ENCODE assay signal across 23 mouse cellular contexts in genomic region chr2:163682344-163682743, GRCm38 (mm10). TPM values are rescaled to one million over a fixed set of nuclear protein-coding genes. Genes with fewer than 3 reads are reported as not detected.
DNase-seq lines count a peak whose midpoint lies in the region; ATAC-seq lines count a peak whose summit lies in the region.
"Had no signal": no experiment of that assay in that cellular context is flagged by ENCODE, and none has a peak within 500 bp of the region (broad histone marks: within the 10 kb centered on the region; RNA-seq: fewer than 3 reads in every experiment).

No protein-coding gene starts in this region.

- no peak overlapping the region for H3K9ac ChIP-seq in heart, embryonic 16.5 days (ENCODE audit: low read length)
- H3K9ac ChIP-seq in intestine, embryonic 15.5 days, result no peak overlapping the region
- H3K9ac ChIP-seq in stomach, embryonic 16.5 days (ENCODE audit: low read length), result no peak overlapping the region
- H3K9ac ChIP-seq: embryonic facial prominence, embryonic 12.5 days; forebrain, embryonic 15.5 days; hindbrain, embryonic 14.5 days; liver, embryonic 14.5 days; neural tube, embryonic 15.5 days had no signal

- peaks cover 45% of the 10 kb centered on the region for H3K4me1 ChIP-seq in heart, embryonic 10.5 days
- H3K4me1 ChIP-seq in heart, embryonic 16.5 days (ENCODE audit: control insufficient read depth, insufficient read depth, low read length), result peaks cover 37% of the 10 kb centered on the region
- peaks cover 28% of the 10 kb centered on the region for H3K4me1 ChIP-seq in intestine, embryonic 15.5 days (replicated peaks)
- H3K4me1 ChIP-seq in stomach, embryonic 16.5 days (ENCODE audit: control insufficient read depth, insufficient read depth, low read length), result peaks cover 29% of the 10 kb centered on the region

- no peak overlapping the region for H3K4me3 ChIP-seq in heart, embryonic 10.5 days
- H3K4me3 ChIP-seq in heart, embryonic 16.5 days (ENCODE audit: low read length), result no peak overlapping the region
- H3K4me3 ChIP-seq in intestine, embryonic 15.5 days (replicated peaks), result no peak overlapping the region
- no peak overlapping the region for H3K4me3 ChIP-seq in stomach, embryonic 16.5 days (replicated peaks; ENCODE audit: low read length)
- H3K4me3 ChIP-seq: embryonic facial prominence, embryonic 12.5 days; forebrain, embryonic 15.5 days; neural tube, embryonic 15.5 days had no signal

- intact Hi-C loops in heart, postnatal 36 days (cut with DNase I), result no loop called here

- H3K4me2 ChIP-seq in heart, embryonic 16.5 days (ENCODE audit: low read depth, low read length), result no peak overlapping the region
- H3K4me2 ChIP-seq in intestine, embryonic 15.5 days (replicated peaks), result no peak overlapping the region
- H3K4me2 ChIP-seq in stomach, embryonic 16.5 days (ENCODE audit: low read depth, low read length), result no peak overlapping the region
- H3K4me2 ChIP-seq: embryonic facial prominence, embryonic 12.5 days; forebrain, embryonic 15.5 days; hindbrain, embryonic 14.5 days; neural tube, embryonic 15.5 days had no signal

- H3K27me3 ChIP-seq in heart, embryonic 10.5 days (ENCODE audit: insufficient read depth, poor library complexity, severe bottlenecking), result no peaks in the 10 kb centered on the region
- no peaks in the 10 kb centered on the region for H3K27me3 ChIP-seq in heart, embryonic 16.5 days (ENCODE audit: control insufficient read depth, insufficient read depth, low read length)
- H3K27me3 ChIP-seq in intestine, embryonic 15.5 days (replicated peaks), result no peaks in the 10 kb centered on the region
- H3K27me3 ChIP-seq in stomach, embryonic 16.5 days (ENCODE audit: control insufficient read depth, insufficient read depth, low read length), result no peaks in the 10 kb centered on the region
- H3K27me3 ChIP-seq: embryonic facial prominence, embryonic 12.5 days; forebrain, embryonic 15.5 days; neural tube, embryonic 15.5 days had no signal

- peaks cover 8% of the 10 kb centered on the region; the same call in 1 of the 2 replicates for H3K36me3 ChIP-seq in heart, embryonic 10.5 days
- H3K36me3 ChIP-seq in heart, embryonic 16.5 days (ENCODE audit: control insufficient read depth, insufficient read depth), result no peaks in the 10 kb centered on the region
- H3K36me3 ChIP-seq in intestine, embryonic 15.5 days, result no peaks in the 10 kb centered on the region
- no peaks in the 10 kb centered on the region for H3K36me3 ChIP-seq in stomach, embryonic 16.5 days (ENCODE audit: control insufficient read depth, insufficient read depth, low read length)
- H3K36me3 ChIP-seq: embryonic facial prominence, embryonic 12.5 days; forebrain, embryonic 15.5 days; neural tube, embryonic 15.5 days had no signal

- ATAC-seq in heart, embryonic 16.5 days (replicated peaks; ENCODE audit: extremely low read depth, insufficient read depth, low FRiP score), result no peak
- peak; percentile 69 for ATAC-seq in intestine, embryonic 15.5 days
- no peak for ATAC-seq in stomach, embryonic 16.5 days (ENCODE audit: insufficient read depth, low FRiP score)
- ATAC-seq: forebrain, embryonic 15.5 days had no signal

- H3K9me3 ChIP-seq in heart, embryonic 10.5 days, result no peaks in the 10 kb centered on the region
- no peaks in the 10 kb centered on the region for H3K9me3 ChIP-seq in heart, embryonic 16.5 days (replicated peaks; ENCODE audit: control insufficient read depth, low read length)
- no peaks in the 10 kb centered on the region for H3K9me3 ChIP-seq in intestine, embryonic 15.5 days
- no peaks in the 10 kb centered on the region for H3K9me3 ChIP-seq in stomach, embryonic 16.5 days (replicated peaks; ENCODE audit: control insufficient read depth, low read length)
- H3K9me3 ChIP-seq: embryonic facial prominence, embryonic 12.5 days; forebrain, embryonic 15.5 days; neural tube, embryonic 15.5 days had no signal

- peak overlapping the region; percentile 62 for H3K27ac ChIP-seq in heart, embryonic 10.5 days
- H3K27ac ChIP-seq in heart, embryonic 16.5 days (ENCODE audit: low read length), result peak overlapping the region; percentile 64
- no peak overlapping the region for H3K27ac ChIP-seq in intestine, embryonic 15.5 days
- H3K27ac ChIP-seq in stomach, embryonic 16.5 days (ENCODE audit: low read length), result 0 out of 2 replicates have a peak overlapping the region, but pooled peaks have one; percentile 37
- H3K27ac ChIP-seq: embryonic facial prominence, embryonic 12.5 days; forebrain, embryonic 15.5 days; hindbrain, embryonic 14.5 days; liver, embryonic 14.5 days; neural tube, embryonic 15.5 days had no signal

- DNase-seq in heart, embryonic 10.5 days (ENCODE audit: low spot score), result no peak
- no peak for DNase-seq in heart, postnatal 36 days
- DNase-seq in heart, adult 8-10 months (ENCODE audit: low spot score), result no peak
- no peak for DNase-seq in right cerebral cortex, postnatal 14 days
- DNase-seq: adrenal gland, postnatal 14 days; cerebellum, adult 11 months; cerebellum, adult 9-11 months; embryo, embryonic 11 days; kidney, adult 2 months; kidney, postnatal 36 days; left cerebral cortex, postnatal 4 days; lung, adult 2 months; lung, postnatal 14 days; midbrain, embryonic 14.5 days; right cerebral cortex, postnatal 4 days had no signal

- WGBS in heart, embryonic 10.5 days, result 88% methylated on average over 2 of the region's 2 CpGs
- 84% methylated on average over 2 of the region's 2 CpGs for WGBS in heart, embryonic 16.5 days
- 76% methylated on average over 2 of the region's 2 CpGs for WGBS in intestine, embryonic 15.5 days
- 73% methylated on average over 2 of the region's 2 CpGs for WGBS in stomach, embryonic 16.5 days

RNA-seq across cellular contexts. Expression of gene Pkig, which starts 24.2 kb away (rescaled TPM):
- polyA plus RNA-seq in heart, embryonic 10.5 days (2016; fragmentation: Nextera tagmentation; extraction: Ambion mirVana), result 226 and 259 TPM in 2 replicates
- total RNA-seq in heart, postnatal 36 days (2021), result 100 to 1,000 TPM; 221 to 229 TPM
- polyA plus RNA-seq in heart, embryonic 16.5 days (2015; fragmentation: Nextera tagmentation; extraction: Ambion mirVana), result 374 and 420 TPM in 2 replicates
- total RNA-seq in heart, adult 8-10 months (2022), result 100 to 1,000 TPM; 214 to 247 (median 224) TPM
- polyA plus RNA-seq in intestine, embryonic 15.5 days (2015; fragmentation: Nextera tagmentation; extraction: Ambion mirVana), result 113 and 122 TPM in 2 replicates
- 91.2 and 107 TPM in 2 replicates for polyA plus RNA-seq in stomach, embryonic 16.5 days (2015; fragmentation: Nextera tagmentation; extraction: Ambion mirVana)

RNA-seq across cellular contexts. Expression of gene Serinc3, which starts 37.4 kb away (rescaled TPM):
- polyA plus RNA-seq in heart, embryonic 10.5 days (2016; fragmentation: Nextera tagmentation; extraction: Ambion mirVana), result 51.1 and 55.2 TPM in 2 replicates
- total RNA-seq in heart, postnatal 36 days (2021), result 100 to 1,000 TPM; 316 to 421 TPM
- polyA plus RNA-seq in heart, embryonic 16.5 days (2015; fragmentation: Nextera tagmentation; extraction: Ambion mirVana), result 56.1 and 71.3 TPM in 2 replicates
- total RNA-seq in heart, adult 8-10 months (2022), result 100 to 1,000 TPM; 272 to 302 (median 297) TPM
- 45.3 and 47.1 TPM in 2 replicates for polyA plus RNA-seq in intestine, embryonic 15.5 days (2015; fragmentation: Nextera tagmentation; extraction: Ambion mirVana)
- polyA plus RNA-seq in stomach, embryonic 16.5 days (2015; fragmentation: Nextera tagmentation; extraction: Ambion mirVana), result 59.2 and 62.2 TPM in 2 replicates
